Mouse (Mus musculus): ENCODE results near the gene Eva1a.

- TF ChIP-seq CTCF (IDR thresholded peaks at IDR 0.05; ENCODE audit: low read depth, low read length) (no peak), POLR2A (IDR thresholded peaks at IDR 0.05; ENCODE audit: insufficient read depth, low read length) (no peak), EP300 (IDR thresholded peaks at IDR 0.05; ENCODE audit: insufficient read depth, low read depth, low read length) (no peak)
Measured at GRCm38 (mm10) chr6:82041488-82042295, 849 bp downstream of the Eva1a start.

Data from ES-Bruce4 (cell line).